Comparison of ENCODE assay signal across 15 mouse cellular contexts in genomic region chr2:160321829-160322228, GRCm38 (mm10). TPM values are rescaled to one million over a fixed set of nuclear protein-coding genes. Genes with fewer than 3 reads are reported as not detected.
DNase-seq lines count a peak whose midpoint lies in the region; ATAC-seq and TF ChIP-seq lines count a peak whose summit lies in the region.
"Had no signal": no experiment of that assay in that cellular context is flagged by ENCODE, and none has a peak within 500 bp of the region (broad histone marks: within the 10 kb centered on the region; RNA-seq: fewer than 3 reads in every experiment).

No protein-coding gene starts in this region.

- H3K27me3 ChIP-seq in lung, embryonic 16.5 days (ENCODE audit: control insufficient read depth, insufficient read depth, low read depth, low read length): no peaks in the 10 kb centered on the region
- H3K27me3 ChIP-seq in heart, embryonic 10.5 days (ENCODE audit: insufficient read depth, poor library complexity, severe bottlenecking): no peaks in the 10 kb centered on the region
- H3K27me3 ChIP-seq: embryonic facial prominence, embryonic 15.5 days; forebrain, embryonic 13.5 days; midbrain, embryonic 12.5 days had no signal

- H3K27ac ChIP-seq in gastrocnemius, adult 2 months: peak overlapping the region; percentile 54
- no peak overlapping the region for H3K27ac ChIP-seq in lung, embryonic 16.5 days (ENCODE audit: low read length)
- 0 out of 2 replicates have a peak overlapping the region, but pooled peaks have one; percentile 37 for H3K27ac ChIP-seq in heart, embryonic 10.5 days
- H3K27ac ChIP-seq: embryonic facial prominence, embryonic 15.5 days; forebrain, embryonic 13.5 days; hindbrain, embryonic 14.5 days; limb, embryonic 13.5 days; midbrain, embryonic 12.5 days had no signal

- peak; percentile 71 for DNase-seq in gastrocnemius, adult 2 months
- DNase-seq in gastrocnemius, postnatal 14 days: no peak
- DNase-seq in lung, adult 2 months: no peak
- DNase-seq in heart, embryonic 10.5 days (ENCODE audit: low spot score): no peak
- peak; percentile 40 for DNase-seq in skeletal muscle tissue, adult 2 months (ENCODE audit: low read depth, low spot score)
- no peak for DNase-seq in spleen, postnatal 14 days (ENCODE audit: low spot score in 2 of 2)
- no peak for DNase-seq in layer of hippocampus, adult 9-10 months (ENCODE audit: low spot score)
- DNase-seq: cerebellum, postnatal 14 days; liver, postnatal 0 days had no signal

- intact Hi-C loops in gastrocnemius, adult 2 months (cut with DNase I): no loop called here
- intact Hi-C loops in gastrocnemius, postnatal 14 days (cut with DNase I; ENCODE audit: low total_unique reads): no loop called here

- no peaks in the 10 kb centered on the region for H3K36me3 ChIP-seq in lung, embryonic 16.5 days (ENCODE audit: control insufficient read depth, insufficient read depth, low read length)
- no peaks in the 10 kb centered on the region for H3K36me3 ChIP-seq in heart, embryonic 10.5 days
- H3K36me3 ChIP-seq: embryonic facial prominence, embryonic 15.5 days; limb, embryonic 13.5 days; midbrain, embryonic 12.5 days had no signal

- H3K4me3 ChIP-seq in gastrocnemius, adult 2 months: peak overlapping the region; percentile 20; the same call in 1 of the 2 replicates
- no peak overlapping the region for H3K4me3 ChIP-seq in lung, embryonic 16.5 days (ENCODE audit: low read length)
- H3K4me3 ChIP-seq in lung, adult 2 months (replicated peaks; ENCODE audit: extremely low read depth, low read depth, low read length): no peak overlapping the region
- peak overlapping the region; percentile 12; the same call in 1 of the 2 replicates for H3K4me3 ChIP-seq in heart, embryonic 10.5 days
- H3K4me3 ChIP-seq: embryonic facial prominence, embryonic 15.5 days; forebrain, embryonic 13.5 days; limb, embryonic 13.5 days; midbrain, embryonic 12.5 days had no signal

- TF ChIP-seq CTCF in gastrocnemius, adult 2 months (IDR thresholded peaks at IDR 0.05): no peak
- no peak for TF ChIP-seq CTCF in lung, adult 2 months (IDR thresholded peaks at IDR 0.05; ENCODE audit: insufficient read depth, low read length)

- ATAC-seq in lung, embryonic 16.5 days (ENCODE audit: low read depth): 0 out of 2 replicates have a peak, but pooled peaks have one; percentile 20
- ATAC-seq: forebrain, embryonic 13.5 days; liver, postnatal 0 days had no signal

- no peak for TF ChIP-seq POLR2A in lung, adult 2 months (IDR thresholded peaks at IDR 0.05; ENCODE audit: borderline replicate concordance, extremely low read depth, low read depth, low read length)

- H3K9me3 ChIP-seq in lung, embryonic 16.5 days (ENCODE audit: control insufficient read depth, low read length): no peaks in the 10 kb centered on the region
- H3K9me3 ChIP-seq in heart, embryonic 10.5 days: no peaks in the 10 kb centered on the region
- H3K9me3 ChIP-seq: embryonic facial prominence, embryonic 15.5 days; forebrain, embryonic 13.5 days; limb, embryonic 13.5 days; midbrain, embryonic 12.5 days had no signal

- 32% methylated on average over 4 of the region's 4 CpGs for WGBS in lung, embryonic 16.5 days
- WGBS in lung, adult 2 months: 20% methylated on average over 4 of the region's 4 CpGs
- 32% methylated on average over 4 of the region's 4 CpGs for WGBS in heart, embryonic 10.5 days

- no peaks in the 10 kb centered on the region for H3K4me1 ChIP-seq in lung, embryonic 16.5 days (replicated peaks; ENCODE audit: control insufficient read depth, insufficient read depth, low read length)
- H3K4me1 ChIP-seq in lung, adult 2 months (ENCODE audit: control insufficient read depth, insufficient read depth, low read length): no peaks in the 10 kb centered on the region
- H3K4me1 ChIP-seq in heart, embryonic 10.5 days: peaks cover 23% of the 10 kb centered on the region
- H3K4me1 ChIP-seq: embryonic facial prominence, embryonic 15.5 days; midbrain, embryonic 12.5 days had no signal

- no peak overlapping the region for H3K9ac ChIP-seq in lung, embryonic 16.5 days (ENCODE audit: low read length)
- H3K9ac ChIP-seq: embryonic facial prominence, embryonic 15.5 days; forebrain, embryonic 13.5 days; hindbrain, embryonic 14.5 days; limb, embryonic 13.5 days; liver, postnatal 0 days; midbrain, embryonic 12.5 days had no signal

- no peak overlapping the region for H3K4me2 ChIP-seq in lung, embryonic 16.5 days (ENCODE audit: low read depth, low read length)
- H3K4me2 ChIP-seq: embryonic facial prominence, embryonic 15.5 days; forebrain, embryonic 13.5 days; hindbrain, embryonic 14.5 days; limb, embryonic 13.5 days; midbrain, embryonic 12.5 days had no signal

RNA-seq across cellular contexts. Expression of gene Gm826, which starts 12.1 kb away (rescaled TPM):
- total RNA-seq in gastrocnemius, adult 2 months (2021): 1 to 10 TPM; 4.0 to 8.3 TPM
- 1 to 10 TPM in 1 of 2 experiments, under 1 TPM in 1; 0.66 to 3.9 TPM for total RNA-seq in gastrocnemius, postnatal 14 days (2021)
- 0.50 and 0.77 TPM in 2 replicates for polyA plus RNA-seq in lung, embryonic 16.5 days (2015; fragmentation: Nextera tagmentation; extraction: Ambion mirVana)
- polyA plus RNA-seq in lung, adult 2 months (2012; rRNA removed): 0.58 TPM in 1 of 2 replicates, not detected in the other
- 23.5 and 40.2 TPM in 2 replicates for polyA plus RNA-seq in heart, embryonic 10.5 days (2016; fragmentation: Nextera tagmentation; extraction: Ambion mirVana)
- polyA plus RNA-seq: forebrain, embryonic 13.5 days had no signal

RNA-seq across cellular contexts. Expression of gene Mafb, which starts 45.0 kb away (rescaled TPM):
- total RNA-seq in gastrocnemius, adult 2 months (2021): 10 to 100 TPM; 86.4 to 94.2 TPM
- total RNA-seq in gastrocnemius, postnatal 14 days (2021): 10 to 100 TPM; 13.3 to 28.3 TPM
- 2.6 and 2.9 TPM in 2 replicates for polyA plus RNA-seq in lung, embryonic 16.5 days (2015; fragmentation: Nextera tagmentation; extraction: Ambion mirVana)
- 5.3 and 5.4 TPM in 2 replicates for polyA plus RNA-seq in lung, adult 2 months (2012; rRNA removed)
- 4.6 and 5.5 TPM in 2 replicates for polyA plus RNA-seq in heart, embryonic 10.5 days (2016; fragmentation: Nextera tagmentation; extraction: Ambion mirVana)

Comparison
In these comparisons a context has a peak if more than half of its experiments do, and no peak if none do; other contexts are left out.
1. DNase-seq: peak in gastrocnemius, adult 2 months (single experiment) and skeletal muscle tissue, adult 2 months (single experiment); none in gastrocnemius, postnatal 14 days (single experiment), lung, adult 2 months (single experiment), heart, embryonic 10.5 days (single experiment), spleen, postnatal 14 days (0 of 2) and layer of hippocampus, adult 9-10 months (single experiment).
2. H3K4me3 ChIP-seq: peak in gastrocnemius, adult 2 months (single experiment) and heart, embryonic 10.5 days (single experiment); none in lung, embryonic 16.5 days (single experiment) and lung, adult 2 months (single experiment).
3. RNA of gene Gm826, which starts 12.1 kb away (polyA plus RNA-seq): 23.5 to 40.2 TPM in heart, embryonic 10.5 days; 0.58 TPM in lung, adult 2 months and 0.50 to 0.77 TPM in lung, embryonic 16.5 days; every median in the first group is over 10 times any median in the second.